Mouse (Mus musculus) liver, embryonic 14.5 days (tissue): Measurements from ENCODE around the gene 1700029F12Rik. TPM values are rescaled to one million over a fixed set of nuclear protein-coding genes. Genes with fewer than 3 reads are reported as not detected.
A peak's percentile ranks its signal among the peaks of the same experiment; 100 is the strongest.
"Not testable (repeated sequence)": the region's sequence is repeated elsewhere in the genome, so short reads cannot be mapped to it uniquely, and the experiment has no call there.

Experiments used
- ATAC-seq: fragments of 200-750 bp; cut with Nextera tagmentation; 2 replicates; pipeline ENCODE4 v1.8.0; 2017; ENCODE audit warnings: moderate number of reproducible peaks, mild to moderate bottlenecking, moderate library complexity; ENCODE audit not compliant: insufficient read depth
- DNase-seq, 3 experiments: peaks; one replicate each; pipeline ENCODE4 v3.0.0-alpha.2; 2012 to 2013; ENCODE audit warnings: low read depth in 3 of 3, low spot score in 3 of 3
- H3K27ac ChIP-seq: fragments of 300-500 bp; sonication (generic); 2 replicates; pipeline ENCODE4 v1.5.1; 2014; ENCODE audit warnings: moderate library complexity, mild to moderate bottlenecking, control low read depth, inconsistent platforms
- H3K27me3 ChIP-seq: fragments of 300-500 bp; sonication (generic); 2 replicates; pipeline ENCODE4 v1.6.1; 2014; ENCODE audit warnings: mild to moderate bottlenecking, low read length, moderate library complexity; ENCODE audit not compliant: control insufficient read depth, insufficient read depth
- H3K36me3 ChIP-seq: fragments of 300-500 bp; sonication (generic); replicated peaks from 2 replicates; pipeline ENCODE4 v1.6.1; 2014; ENCODE audit warnings: low read depth; ENCODE audit not compliant: control insufficient read depth, insufficient read depth
- H3K4me1 ChIP-seq, 2 experiments: fragments of 200-500 bp in 1 of 2; fragments of 300-500 bp in 1 of 2; sonication (generic) in 1 of 2; replicated peaks; 2 replicates each; pipeline ENCODE4 v1.6.1; 2012 to 2014; ENCODE audit warnings: antibody characterized with exemption in 1 of 2, inconsistent platforms in 1 of 2, low read length in 1 of 2; ENCODE audit not compliant: control insufficient read depth in 2 of 2, insufficient read depth in 2 of 2
- H3K4me2 ChIP-seq: fragments of 300-500 bp; sonication (generic); 2 replicates; pipeline ENCODE4 v1.6.1; 2014; ENCODE audit warnings: low read depth, mild to moderate bottlenecking, control low read depth, moderate library complexity
- H3K4me3 ChIP-seq, 2 experiments: fragments of 200-500 bp in 1 of 2; fragments of 300-500 bp in 1 of 2; sonication (generic) in 1 of 2; 2 replicates each; pipeline ENCODE4 v1.5.1; 2012 to 2014; ENCODE audit warnings: low read depth in 2 of 2, low read length in 2 of 2, mild to moderate bottlenecking in 2 of 2, control low read depth in 1 of 2, inconsistent platforms in 1 of 2, moderate library complexity in 1 of 2; ENCODE audit not compliant: insufficient read depth in 1 of 2
- H3K9ac ChIP-seq: fragments of 300-500 bp; sonication (generic); replicated peaks from 2 replicates; pipeline ENCODE4 v1.6.1; 2014; ENCODE audit warnings: mild to moderate bottlenecking, control low read depth, moderate library complexity
- H3K9me3 ChIP-seq: fragments of 300-500 bp; sonication (generic); 2 replicates; pipeline ENCODE4 v1.6.1; 2016; ENCODE audit warnings: low read length, mixed read lengths; ENCODE audit not compliant: control insufficient read depth
- CTCF ChIP-seq: IDR thresholded peaks from 2 replicates; pipeline ENCODE4 v1.5.1; 2016; ENCODE audit warnings: antibody characterized with exemption, low read depth, control low read depth
- EP300 ChIP-seq: IDR thresholded peaks from 2 replicates; pipeline ENCODE4 v1.6.1; 2016; ENCODE audit warnings: antibody characterized with exemption, low read depth
- WGBS: fragments of 180-500 bp; shearing (Covaris S2); extraction: QIAGEN DNeasy Blood & Tissue Kit; methylation state at CpG from one replicate; pipeline ENCODE4 v1.1.7; 2014; ENCODE audit not compliant: insufficient replicate concordance; 5-methylcytosine and 5-hydroxymethylcytosine counted together
- polyA plus RNA-seq, 2 experiments: library from polyadenylated mRNA; depleted of rRNA in 1 of 2; stranded (reverse) in 1 of 2; unstranded in 1 of 2; fragments of >200 nt; fragmentation: Nextera tagmentation in 1 of 2; extraction: Ambion mirVana in 1 of 2; gene quantifications; 2 replicates each; pipeline versions ENCODE4 v1.2.1 to v1.2.3; 2012 to 2014

1700029F12Rik gene
- polyA plus RNA-seq, 2 experiments: not detected

DNA sequence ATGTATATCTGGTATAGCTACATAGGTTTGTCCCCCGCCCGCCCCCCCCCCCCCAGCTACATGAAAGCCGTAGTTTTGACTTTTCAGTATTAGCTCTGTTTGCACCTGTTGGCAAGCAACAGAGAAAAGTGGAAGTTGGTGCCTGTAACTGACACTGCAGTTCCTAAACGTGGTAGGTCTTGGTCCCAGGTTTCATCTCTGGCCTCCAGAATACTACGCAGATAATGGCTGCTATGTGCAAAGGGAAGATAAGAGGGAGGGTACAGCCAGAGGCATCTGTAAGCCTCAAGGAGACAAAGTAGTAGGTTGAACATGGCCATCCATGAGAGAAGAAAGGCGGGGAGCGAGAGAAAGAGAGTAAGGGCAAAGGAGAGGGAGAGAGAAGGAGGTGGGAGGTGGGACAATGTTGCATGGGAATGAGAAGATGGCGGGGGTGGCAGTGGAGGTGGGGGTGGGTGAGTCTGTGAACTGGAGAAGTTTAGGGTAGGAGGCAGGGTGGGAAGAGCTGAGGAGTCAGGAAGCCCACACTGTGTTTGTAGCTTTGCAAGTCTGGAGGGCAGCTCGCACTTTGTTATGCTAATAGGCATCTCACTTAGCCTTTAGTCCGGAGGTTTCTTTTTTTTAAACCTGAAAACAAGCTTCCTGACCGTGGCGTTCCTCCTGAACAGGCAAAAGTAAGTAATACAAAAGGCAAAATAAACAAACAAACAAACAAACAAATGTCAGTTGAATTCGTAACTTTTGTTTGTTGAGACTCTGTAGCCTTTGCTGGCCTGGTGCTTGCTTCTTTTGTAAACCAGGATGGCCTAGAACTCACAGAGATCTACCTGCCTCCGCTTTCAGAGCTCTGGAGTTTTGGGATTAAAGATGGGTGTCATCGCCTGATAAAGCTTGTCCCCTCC, 32.7 kb upstream of the 1700029F12Rik start, which contains the start of gene Fam169a:
TSS of gene Fam169a (plus strand) at position 638 of the 902 bp plus-strand sequence.
- H3K4me2 ChIP-seq: peak within 1 kb of the TSS; percentile 77
- no peaks in the 10 kb centered on the region; the same call in 1 of the 2 replicates for H3K27me3 ChIP-seq
- H3K9ac ChIP-seq: peak within 1 kb of the TSS; percentile 75
- no peaks in the 10 kb centered on the region for H3K36me3 ChIP-seq
- peak within 1 kb of the TSS; percentile 51 to 57 for H3K4me3 ChIP-seq
- no peaks in the 10 kb centered on the region for H3K9me3 ChIP-seq
- TF ChIP-seq CTCF: no peak
- peak; percentile 96 for TF ChIP-seq EP300
- DNase-seq (peak; percentile 74 to 76 (median 75)), ATAC-seq (peak; percentile 87)
- H3K4me1 ChIP-seq: peaks cover 40 to 51% of the 10 kb centered on the region in 2 experiments
- peak within 1 kb of the TSS; percentile 90 for H3K27ac ChIP-seq
- 16% methylated on average over 15 of the region's 15 CpGs for WGBS

DNA sequence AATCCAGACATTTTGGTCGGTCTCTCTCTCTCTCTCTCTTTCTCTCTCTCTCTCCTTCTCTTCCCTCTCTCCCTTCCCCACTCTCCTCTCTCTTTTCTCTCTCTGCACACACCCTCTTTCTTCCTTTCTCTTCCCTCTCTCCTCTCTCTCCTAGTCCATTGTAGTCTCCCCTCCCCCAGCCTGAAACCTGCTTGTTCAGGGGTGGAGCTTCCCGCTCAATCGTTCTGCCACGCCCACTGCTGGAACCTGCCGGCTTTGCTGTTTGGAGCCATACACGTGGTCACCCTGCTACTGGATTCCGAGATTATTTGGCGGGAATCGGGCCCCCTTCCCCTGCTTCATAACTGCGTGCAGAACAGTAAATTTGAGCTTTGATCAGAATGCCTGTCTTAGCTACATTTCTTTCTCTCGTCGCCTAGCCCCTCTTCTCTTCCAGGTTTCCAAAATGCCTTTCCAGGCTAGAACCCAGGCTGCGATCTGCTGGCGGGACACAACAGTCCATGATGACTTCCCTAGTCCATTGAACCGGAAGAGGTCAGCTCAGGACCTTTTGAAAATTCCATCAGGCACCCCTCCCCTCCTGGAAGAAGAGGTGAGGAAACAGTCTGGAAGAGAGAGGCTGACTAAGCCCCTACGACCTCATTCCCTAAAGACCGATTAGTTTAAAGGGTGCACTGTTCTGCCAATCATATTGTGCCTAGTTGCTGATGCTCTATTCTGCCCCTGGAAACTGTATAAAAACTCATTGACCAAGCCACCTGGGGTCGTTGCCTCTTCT, 30.9 kb upstream of the 1700029F12Rik start:
- Histone ChIP-seq H3K4me3 (peak overlapping the region in 1 of 2 experiments; percentile 26; a peak in 2 of 4 replicates), H3K9ac (peak overlapping the region; percentile 51), H3K4me1 (peaks cover 40 to 52% of the 10 kb centered on the region in 2 experiments), H3K4me2 (peak overlapping the region; percentile 50), H3K27ac (peak overlapping the region; percentile 61)
- peak; percentile 45 for ATAC-seq
- DNase-seq, H3K9me3 ChIP-seq, H3K27me3 ChIP-seq, H3K36me3 ChIP-seq: not testable (repeated sequence)
- 32% methylated on average over 18 of the region's 18 CpGs for WGBS

DNA sequence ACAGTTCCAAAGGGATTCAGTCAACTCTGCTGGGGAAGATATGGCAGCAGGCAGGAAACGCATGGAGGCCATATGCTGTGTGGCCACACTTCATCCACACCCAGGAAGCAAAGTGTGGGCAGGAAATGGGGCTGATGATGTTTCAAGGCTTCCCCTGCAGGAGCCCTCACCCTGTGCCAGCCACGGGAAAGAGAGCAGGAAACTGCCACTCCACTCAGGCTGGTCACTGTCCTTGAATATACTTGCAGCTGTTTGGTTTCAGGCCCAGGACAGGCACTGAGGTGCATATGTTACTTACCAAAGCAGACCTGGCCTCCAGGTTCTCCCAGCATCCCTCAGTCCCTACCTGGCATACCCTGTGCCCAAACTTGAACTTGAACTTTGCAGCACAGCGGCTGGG, 30.3 kb upstream of the 1700029F12Rik start:
- TF ChIP-seq CTCF (no peak), EP300 (no peak)
- no peak for DNase-seq
- peak; percentile 6; the same call in 1 of the 2 replicates for ATAC-seq
- Histone ChIP-seq H3K9me3 (no peaks in the 10 kb centered on the region), H3K9ac (peak overlapping the region; percentile 51), H3K27me3 (no peaks in the 10 kb centered on the region), H3K27ac (peak overlapping the region; percentile 61), H3K4me3 (peak overlapping the region in 1 of 2 experiments; percentile 9; a peak in 1 of 4 replicates), H3K36me3 (no peaks in the 10 kb centered on the region), H3K4me2 (peak overlapping the region; percentile 50), H3K4me1 (peaks cover 37 to 48% of the 10 kb centered on the region in 2 experiments)
- 22% methylated on average over 3 of the region's 3 CpGs for WGBS

DNA sequence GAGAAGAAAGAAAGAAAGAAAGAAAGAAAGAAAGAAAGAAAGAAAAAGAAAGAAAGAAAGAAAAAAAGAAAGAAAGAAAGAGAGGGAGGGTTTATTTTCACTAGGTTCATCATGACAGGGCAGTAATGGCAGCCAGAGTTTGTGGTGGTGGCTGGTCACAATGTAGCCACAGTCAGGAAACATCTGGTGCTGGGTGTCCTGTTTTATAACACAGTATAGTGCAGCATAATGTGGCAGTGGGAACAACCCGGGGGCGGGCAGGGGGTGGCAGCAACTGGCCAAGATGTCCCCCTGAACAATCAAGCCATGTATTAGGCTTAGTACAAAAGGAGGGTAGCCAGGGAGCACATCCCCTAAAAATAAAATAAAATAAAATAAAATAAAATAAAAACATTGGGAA, 29.3 kb upstream of the 1700029F12Rik start:
- Histone ChIP-seq H3K27me3 (no peaks in the 10 kb centered on the region), H3K4me2 (no peak overlapping the region), H3K27ac (no peak overlapping the region), H3K9ac (no peak overlapping the region), H3K4me3 (no peak overlapping the region), H3K9me3 (no peaks in the 10 kb centered on the region), H3K4me1 (peaks cover 37 to 48% of the 10 kb centered on the region in 2 experiments), H3K36me3 (no peaks in the 10 kb centered on the region)
- WGBS: 30% methylated on average over 2 of the region's 2 CpGs
- ATAC-seq (no peak), DNase-seq (no peak)
- TF ChIP-seq CTCF (no peak), EP300 (no peak)

DNA sequence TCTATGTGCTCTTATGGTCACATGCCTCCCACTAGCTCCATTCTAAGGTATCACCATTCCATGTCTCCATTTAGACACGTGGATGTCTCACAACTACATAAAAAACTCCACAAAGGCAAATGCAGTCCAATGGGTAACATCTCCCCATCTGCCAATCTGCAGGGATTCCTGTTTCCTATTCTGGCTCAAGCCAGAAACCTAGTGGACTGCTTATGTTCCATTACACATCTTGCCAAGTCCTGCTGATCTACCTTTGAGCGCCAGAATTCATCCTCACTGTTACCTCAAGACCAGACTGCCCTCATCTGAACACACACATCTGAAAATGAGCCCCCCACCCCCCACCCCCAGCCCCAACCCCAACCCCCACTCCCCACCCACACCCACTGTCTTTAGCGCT, 28.0 kb upstream of the 1700029F12Rik start:
- ATAC-seq: no peak
- TF ChIP-seq EP300: no peak
- TF ChIP-seq CTCF: no peak
- Histone ChIP-seq H3K4me3 (no peak overlapping the region), H3K4me2 (no peak overlapping the region), H3K27ac (no peak overlapping the region), H3K9me3 (no peaks in the 10 kb centered on the region), H3K9ac (no peak overlapping the region), H3K27me3 (no peaks in the 10 kb centered on the region), H3K36me3 (no peaks in the 10 kb centered on the region), H3K4me1 (peaks cover 29 to 45% of the 10 kb centered on the region in 2 experiments)
- DNase-seq: no peak
- WGBS: 74% methylated on average over 3 of the region's 3 CpGs
